Mouse (Mus musculus) left cerebral cortex, postnatal 36 days (tissue): Measurements from ENCODE around the gene Hist1h2bg. TPM values are rescaled to one million over a fixed set of nuclear protein-coding genes. Genes with fewer than 3 reads are reported as not detected.
"Not testable (repeated sequence)": the region's sequence is repeated elsewhere in the genome, so short reads cannot be mapped to it uniquely, and the experiment has no call there.

ENCODE experiments used
- DNase-seq, 2 experiments: peaks; one replicate each; pipeline ENCODE4 v3.0.0; 2021 to 2022; ENCODE audit warnings: low spot score in 2 of 2, mixed read lengths in 1 of 2
- intact Hi-C: fragments of 180-260 bp; cut with DNase I; formaldehyde crosslinking; loops from one replicate; pipeline ENCODE4 v1.15.1; 2025
- total RNA-seq, 2 experiments: library from RNA; stranded (reverse); gene quantifications; 2 replicates each; pipeline ENCODE4 v1.2.3; 2021

The Hist1h2bg gene
- total RNA-seq, 2 experiments from 2014 or later = 86.3 to 99.7 TPM

DNA sequence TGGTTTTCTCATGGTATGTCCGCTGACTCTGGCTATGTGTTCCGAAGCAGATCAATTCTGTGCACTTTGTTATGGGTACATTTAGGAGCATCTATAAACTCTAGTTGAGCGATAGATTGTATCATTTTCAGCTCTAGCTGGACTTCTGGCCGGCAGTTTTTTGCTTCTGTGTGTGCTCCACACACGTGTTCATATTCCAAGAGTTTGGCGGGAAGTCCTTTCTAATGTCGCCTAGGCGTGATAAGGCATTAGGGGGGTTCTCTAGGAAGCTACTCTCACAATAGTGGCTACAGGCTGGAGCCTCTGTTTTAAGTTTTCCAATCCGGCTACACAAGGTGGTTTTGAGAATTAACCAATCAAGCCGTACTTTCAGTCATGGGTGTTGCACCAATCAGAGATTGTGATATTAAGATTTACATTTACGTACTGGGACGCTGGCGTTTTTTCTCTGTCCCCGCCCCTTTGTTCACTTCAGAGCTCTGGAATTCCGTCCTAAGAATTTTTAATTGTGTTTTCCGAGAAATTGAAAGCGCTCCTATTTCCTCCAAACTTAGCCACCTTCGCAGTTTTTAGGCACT lies 15.3 kb upstream of the Hist1h2bg start:
- peak; percentile 69 to 70 for DNase-seq
- intact Hi-C loops = no loop called here

DNA sequence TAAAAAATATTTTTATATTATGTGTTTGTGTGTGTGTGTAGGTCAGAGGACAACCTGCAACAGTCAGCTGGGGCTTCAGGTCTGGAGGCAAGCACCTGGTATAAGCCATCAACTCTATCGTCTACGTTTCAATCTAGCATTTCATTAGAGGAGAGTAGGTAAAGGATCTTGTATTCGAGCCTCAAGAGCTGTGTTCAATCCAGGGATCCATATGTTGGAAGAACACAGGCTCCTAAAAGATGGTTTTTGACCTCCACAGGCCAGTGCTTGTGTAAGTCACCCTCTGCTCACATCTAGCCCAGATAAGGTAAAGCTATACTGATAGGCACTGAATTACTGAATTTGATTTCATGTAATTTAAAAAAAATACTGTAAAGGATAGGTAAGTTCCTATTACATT lies 14.3 kb upstream of the Hist1h2bg start:
- no peak for DNase-seq
- intact Hi-C loops = no loop called here

DNA sequence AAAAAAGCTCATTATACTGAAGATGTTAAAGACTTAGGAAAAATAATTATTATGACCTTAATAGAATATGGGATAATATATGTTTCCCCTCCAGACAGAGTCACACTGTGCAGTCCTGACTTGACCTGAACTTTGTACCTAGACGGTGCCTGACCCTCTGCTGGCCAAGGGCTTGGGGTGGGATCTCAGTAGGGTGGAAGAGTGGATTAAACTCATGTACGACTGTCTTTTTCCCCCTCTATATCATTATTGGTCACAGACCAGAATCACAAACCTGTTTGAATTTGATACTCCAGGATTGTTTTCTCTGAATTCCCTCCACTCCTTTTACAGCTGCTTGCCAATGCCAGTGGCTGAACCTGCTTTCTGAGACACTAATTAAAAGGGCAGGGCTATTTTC lies 10.5 kb upstream of the Hist1h2bg start:
- intact Hi-C loops, DNase-seq: not testable (repeated sequence)

DNA sequence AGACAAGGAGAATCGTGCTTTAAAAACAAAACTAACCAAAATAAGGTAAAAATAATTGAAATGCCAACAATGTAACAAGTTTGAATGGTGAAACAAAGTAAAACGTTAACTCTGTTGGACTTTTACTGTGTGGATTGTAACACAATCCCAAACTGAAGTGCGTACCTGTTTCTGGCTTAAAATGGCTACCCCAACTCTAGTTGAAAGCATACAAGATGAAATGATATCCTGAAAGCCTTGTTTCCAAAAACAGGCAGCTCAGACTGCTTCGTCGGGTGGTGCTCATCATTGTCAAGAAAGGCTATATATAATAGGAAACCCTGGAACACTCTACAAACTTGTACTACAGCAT lies 9.7 kb upstream of the Hist1h2bg start:
- intact Hi-C loops, DNase-seq: not testable (repeated sequence)

DNA sequence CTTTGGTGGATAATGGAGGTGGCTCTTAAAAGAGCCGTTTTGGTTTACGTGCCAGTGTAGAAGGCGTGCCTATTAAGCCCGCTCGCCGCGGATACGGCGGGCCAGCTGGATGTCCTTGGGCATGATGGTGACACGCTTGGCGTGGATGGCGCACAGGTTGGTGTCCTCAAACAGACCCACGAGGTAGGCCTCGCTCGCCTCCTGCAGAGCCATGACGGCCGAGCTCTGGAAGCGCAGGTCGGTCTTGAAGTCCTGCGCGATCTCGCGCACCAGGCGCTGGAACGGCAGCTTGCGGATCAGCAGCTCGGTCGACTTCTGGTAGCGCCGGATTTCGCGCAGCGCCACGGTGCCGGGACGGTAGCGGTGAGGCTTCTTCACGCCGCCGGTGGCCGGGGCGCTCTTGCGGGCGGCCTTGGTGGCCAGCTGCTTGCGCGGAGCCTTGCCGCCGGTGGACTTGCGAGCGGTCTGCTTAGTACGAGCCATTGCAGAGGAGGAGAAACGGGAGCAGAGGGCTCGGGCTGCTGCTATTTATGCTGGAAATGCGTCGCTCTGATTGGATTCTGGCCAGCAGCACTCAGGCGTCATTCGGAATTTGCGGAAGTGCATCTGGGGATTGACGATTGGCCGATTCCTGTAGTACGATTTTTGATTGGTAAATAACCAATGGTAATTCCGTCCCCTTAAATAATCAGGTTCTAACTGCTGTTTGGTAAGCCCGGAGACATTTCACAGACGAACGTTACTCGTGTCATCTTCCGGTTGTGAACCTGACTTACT lies 9.1 kb upstream of the Hist1h2bg start, which contains the start of gene Hist1h3e:
Gene Hist1h3e, minus strand, starts transcription at position 487 of the 777 bp plus-strand sequence.
- peak; percentile 94 to 95 for DNase-seq
- intact Hi-C loops = not testable (repeated sequence)

DNA sequence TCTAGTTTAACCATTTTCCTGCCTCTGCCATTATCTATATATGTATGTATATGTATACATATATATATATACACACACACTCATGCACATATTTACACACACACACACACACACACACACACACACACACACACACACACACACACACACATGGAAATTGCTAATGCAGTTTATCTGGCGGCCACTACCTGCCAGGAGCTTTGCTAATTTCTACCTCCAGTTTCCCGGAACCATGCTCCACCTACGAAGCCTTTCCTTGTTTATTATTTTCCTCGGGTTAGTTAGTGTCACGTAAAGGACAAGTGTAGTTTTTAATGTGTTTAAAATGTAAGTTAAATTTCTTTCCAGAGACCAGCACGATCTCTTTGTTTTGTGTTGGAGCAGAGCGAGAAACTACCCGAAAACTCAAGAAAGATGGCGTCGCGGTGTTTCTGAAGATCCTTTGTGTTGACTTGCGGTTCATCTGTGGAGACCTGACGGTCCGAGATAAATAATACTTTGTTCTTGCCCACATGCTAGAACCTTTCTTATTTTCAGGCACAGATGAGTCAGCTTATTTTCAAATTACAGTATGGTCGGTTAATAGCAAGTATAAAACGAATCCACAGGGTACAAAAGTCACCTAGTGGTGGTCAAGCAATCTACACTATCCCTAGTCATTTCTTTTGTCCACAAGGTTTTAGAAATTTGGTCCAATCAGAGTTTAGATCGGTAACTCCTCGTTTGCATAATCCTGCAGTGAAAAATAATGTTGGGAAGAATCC lies 8.3 kb upstream of the Hist1h2bg start:
- DNase-seq = peak in 1 of 2 experiments; percentile 43
- intact Hi-C loops = no loop called here

DNA sequence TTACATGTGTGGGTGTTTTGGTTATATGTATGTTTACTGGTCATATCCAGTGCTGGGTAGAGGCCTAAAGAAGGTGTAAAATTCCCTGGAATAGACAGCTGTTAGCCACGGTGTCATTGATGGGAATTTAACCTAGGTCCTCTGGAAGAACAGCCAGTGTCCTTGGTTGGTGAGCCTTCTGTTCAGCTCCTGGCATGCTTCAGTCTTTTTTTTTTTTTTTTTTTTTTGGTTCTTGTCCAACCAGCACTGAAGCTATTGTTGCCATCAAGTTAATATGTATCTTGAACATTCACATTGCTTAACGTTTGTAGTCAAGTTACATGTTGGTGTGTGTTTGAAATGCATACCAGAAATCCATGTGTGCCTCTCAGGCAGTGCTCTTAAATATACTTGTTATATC lies 6.7 kb upstream of the Hist1h2bg start:
- intact Hi-C loops = no loop called here
- DNase-seq = no peak

DNA sequence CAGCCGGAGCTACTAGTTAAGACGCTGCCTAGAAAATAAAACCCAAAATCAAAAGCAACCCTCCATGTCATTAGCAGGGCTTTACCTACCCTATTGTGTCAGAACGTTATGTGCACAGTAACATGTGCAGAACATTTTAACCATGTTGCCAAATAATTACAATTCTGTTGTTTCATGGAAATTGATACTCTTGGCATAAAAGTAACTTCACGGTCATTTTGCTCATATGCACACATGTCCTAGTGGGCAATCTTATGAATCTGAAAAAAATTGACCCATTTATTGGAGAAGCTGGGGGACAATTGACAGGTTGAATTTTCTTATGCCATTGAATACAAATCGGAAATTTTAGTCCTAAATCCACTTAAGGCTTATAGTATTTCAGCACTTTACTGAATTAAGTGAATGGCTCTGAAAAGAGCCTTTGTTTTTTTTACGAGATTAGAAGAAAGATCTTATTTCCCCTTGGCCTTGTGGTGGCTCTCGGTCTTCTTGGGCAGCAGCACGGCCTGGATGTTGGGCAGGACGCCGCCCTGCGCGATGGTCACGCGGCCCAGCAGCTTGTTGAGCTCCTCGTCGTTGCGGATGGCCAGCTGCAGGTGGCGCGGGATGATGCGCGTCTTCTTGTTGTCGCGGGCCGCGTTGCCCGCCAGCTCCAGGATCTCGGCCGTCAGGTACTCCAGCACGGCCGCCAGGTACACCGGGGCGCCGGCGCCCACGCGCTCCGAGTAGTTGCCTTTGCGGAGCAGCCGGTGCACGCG lies 755 bp upstream of the Hist1h2bg start:
- peak in 1 of 2 experiments; percentile 82 for DNase-seq
- intact Hi-C loops = not testable (repeated sequence)

DNA sequence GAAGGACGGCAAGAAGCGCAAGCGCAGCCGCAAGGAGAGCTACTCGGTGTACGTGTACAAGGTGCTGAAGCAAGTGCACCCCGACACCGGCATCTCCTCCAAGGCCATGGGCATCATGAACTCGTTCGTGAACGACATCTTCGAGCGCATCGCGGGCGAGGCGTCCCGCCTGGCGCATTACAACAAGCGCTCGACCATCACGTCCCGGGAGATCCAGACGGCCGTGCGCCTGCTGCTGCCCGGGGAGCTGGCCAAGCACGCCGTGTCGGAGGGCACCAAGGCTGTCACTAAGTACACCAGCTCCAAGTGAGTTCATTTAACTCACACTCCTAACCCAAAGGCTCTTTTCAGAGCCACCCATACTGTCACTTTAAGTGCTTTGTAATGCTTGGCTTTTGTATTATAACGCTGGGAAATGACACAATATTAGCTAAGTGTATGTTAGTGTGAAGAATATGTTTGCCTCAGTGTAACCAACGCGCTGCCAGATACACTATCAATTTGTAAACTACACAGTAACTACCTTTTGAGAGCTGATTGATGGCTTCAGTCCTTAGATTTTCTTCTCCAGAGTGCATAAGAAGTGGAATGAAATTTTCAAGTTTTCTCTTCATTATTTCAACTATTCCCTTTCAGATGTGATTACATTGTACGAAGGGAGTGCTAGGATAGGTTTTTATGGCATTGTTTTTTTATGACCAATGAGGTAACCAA lies 465 bp downstream of the Hist1h2bg start:
- intact Hi-C loops, DNase-seq: not testable (repeated sequence)

DNA sequence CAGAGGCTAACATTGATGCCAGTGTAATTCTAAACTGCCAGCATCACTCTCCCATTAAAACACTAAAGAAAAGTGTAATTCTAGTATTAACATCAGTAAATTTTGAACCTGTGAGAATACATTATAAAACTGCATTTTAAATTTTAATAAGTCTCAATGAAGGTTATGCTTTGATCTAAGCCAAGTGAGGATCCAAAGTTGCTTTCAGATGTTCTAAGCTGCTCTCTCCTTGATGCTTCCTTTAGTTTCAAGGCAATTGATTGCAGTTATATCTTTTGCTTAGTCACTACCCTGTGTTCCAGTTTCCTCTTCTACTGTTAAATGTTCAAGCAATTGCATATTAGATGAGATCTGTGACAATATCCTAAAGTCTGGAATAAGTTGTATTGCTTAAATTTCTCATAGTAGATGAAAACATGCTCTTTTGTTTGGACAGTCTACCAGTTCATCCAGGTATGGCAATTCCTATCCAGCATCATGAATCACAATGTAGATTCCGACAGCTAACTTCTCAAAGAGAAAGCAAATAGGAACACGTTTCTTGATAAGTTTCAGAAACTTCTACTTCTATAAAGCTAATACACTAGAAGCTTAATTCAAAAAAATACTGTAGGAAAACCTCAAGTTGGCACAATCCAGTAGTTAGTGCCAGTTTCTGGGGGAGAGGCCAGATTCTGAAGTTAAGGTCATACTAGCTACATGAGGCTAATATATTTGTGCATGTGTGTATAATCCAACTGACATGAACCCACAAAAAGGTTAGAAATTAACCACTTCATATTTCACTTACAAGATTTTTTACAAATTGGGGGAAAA lies 1.2 kb downstream of the Hist1h2bg start:
- DNase-seq = no peak
- intact Hi-C loops = no loop called here

DNA sequence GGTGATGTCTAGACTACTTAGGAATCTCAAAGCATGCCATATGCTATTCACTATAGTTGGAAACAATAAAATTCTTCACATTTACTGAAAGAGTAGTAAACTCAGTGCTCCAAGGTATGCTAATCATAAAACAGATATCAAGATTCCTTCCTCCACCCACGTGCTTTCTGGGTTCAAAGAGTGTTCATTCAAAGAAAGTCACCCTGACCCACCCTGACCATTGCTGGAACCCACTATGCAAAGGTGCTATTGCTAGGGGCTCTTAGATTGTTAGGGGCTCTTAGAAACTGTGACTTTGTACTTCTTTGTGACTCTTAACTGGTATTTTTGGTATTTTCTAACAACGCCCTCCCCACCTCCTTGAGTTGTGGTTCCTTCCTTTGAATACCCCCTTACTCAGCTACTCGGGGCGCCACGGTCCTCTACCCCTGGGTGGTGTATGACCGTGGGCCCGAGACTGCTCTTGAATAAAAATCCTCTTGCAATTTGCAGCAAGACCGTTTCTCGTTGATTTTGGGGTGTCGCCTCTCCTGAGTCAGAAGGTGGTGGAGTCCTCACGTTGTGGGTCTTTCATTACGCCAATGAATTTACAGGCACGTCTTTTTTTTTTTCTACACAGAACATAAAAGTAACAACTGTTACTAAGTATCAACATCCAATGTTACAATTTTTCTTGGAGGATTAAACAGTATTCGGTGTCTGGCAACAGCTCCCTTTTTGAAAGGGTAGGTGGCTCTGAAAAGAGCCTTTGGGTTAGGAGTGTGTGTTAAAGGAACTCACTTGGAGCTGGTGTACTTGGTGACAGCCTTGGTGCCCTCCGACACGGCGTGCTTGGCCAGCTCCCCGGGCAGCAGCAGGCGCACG lies 2.1 kb downstream of the Hist1h2bg start:
- not testable (repeated sequence) for DNase-seq

DNA sequence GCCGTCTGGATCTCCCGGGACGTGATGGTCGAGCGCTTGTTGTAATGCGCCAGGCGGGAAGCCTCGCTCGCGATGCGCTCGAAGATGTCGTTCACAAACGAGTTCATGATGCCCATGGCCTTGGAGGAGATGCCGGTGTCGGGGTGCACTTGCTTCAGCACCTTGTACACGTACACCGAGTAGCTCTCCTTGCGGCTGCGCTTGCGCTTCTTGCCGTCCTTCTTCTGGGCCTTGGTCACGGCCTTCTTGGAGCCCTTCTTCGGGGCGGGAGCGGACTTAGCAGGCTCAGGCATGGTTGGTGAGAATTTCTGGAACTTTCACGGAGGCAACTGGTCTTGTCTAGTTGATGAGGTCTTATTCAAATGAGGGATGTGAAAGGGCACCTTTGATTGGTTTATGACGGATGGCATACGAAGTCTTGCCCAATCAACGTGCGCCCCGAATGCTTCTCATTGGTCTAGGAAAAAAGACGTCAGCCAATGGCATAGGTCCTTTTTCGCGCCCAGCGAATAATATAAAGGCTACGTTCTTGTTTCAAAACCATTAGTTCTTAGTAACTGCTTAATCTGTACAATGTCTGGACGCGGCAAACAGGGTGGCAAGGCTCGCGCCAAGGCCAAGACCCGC lies 2.8 kb downstream of the Hist1h2bg start, which contains the start of the genes Hist1h2bf and Hist1h2ad:
Gene Hist1h2bf, minus strand, starts transcription at position 299 of the 627 bp plus-strand sequence.
Gene Hist1h2ad, plus strand, starts transcription at position 484 of the 627 bp plus-strand sequence.
- intact Hi-C loops = not testable (repeated sequence)
- DNase-seq = peak; percentile 90 to 92

More for the DNA sequence above, 2.1 kb downstream of the Hist1h2bg start:
- intact Hi-C loops = not testable (repeated sequence)

DNA sequence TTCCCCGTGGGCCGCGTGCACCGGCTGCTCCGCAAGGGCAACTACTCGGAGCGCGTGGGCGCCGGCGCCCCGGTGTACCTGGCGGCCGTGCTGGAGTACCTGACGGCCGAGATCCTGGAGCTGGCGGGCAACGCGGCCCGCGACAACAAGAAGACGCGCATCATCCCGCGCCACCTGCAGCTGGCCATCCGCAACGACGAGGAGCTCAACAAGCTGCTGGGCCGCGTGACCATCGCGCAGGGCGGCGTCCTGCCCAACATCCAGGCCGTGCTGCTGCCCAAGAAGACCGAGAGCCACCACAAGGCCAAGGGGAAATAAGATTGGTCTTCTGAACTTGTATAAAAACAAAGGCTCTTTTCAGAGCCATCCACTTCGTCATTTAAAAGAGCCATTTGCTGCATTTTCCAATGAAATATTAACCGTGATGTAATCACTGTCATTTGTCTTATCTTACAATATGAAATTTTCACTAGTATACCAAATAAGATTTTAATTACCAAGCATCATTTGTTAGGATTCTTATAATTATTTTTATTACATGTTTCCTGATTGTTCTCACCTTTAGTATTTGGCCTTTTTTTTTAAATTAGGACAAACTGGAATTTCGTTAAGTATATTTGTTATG lies 3.5 kb downstream of the Hist1h2bg start:
- intact Hi-C loops, DNase-seq: not testable (repeated sequence)

DNA sequence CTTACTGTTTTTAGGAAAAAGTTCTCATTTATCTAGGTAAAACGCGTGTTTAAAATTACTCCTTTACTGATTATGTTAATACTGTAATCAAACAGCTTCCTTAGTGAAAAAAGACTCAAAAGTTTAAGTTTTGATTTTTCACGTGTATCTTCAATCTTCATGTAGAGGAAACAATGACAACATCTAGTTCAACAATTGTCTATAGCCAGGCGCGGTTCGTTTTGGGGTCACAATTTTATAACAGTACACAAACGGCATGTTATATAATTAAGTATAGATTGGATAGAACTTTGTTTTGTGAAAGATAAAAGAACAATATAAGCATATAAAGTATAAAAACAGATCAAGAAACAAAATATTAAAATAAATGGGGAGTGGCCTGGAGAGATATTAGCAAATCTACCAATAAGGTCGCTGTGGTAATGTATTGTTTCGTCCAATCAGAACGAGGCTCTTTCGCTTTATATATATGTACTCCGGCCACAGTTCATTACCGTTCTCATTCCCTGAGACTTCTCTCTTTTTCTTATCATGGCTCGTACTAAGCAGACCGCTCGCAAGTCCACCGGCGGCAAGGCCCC lies 4.2 kb downstream of the Hist1h2bg start, which contains the start of gene Hist1h3d:
Gene Hist1h3d, plus strand, starts transcription at position 493 of the 581 bp plus-strand sequence.
- DNase-seq = peak; percentile 49 to 73
- intact Hi-C loops = no loop called here

DNA sequence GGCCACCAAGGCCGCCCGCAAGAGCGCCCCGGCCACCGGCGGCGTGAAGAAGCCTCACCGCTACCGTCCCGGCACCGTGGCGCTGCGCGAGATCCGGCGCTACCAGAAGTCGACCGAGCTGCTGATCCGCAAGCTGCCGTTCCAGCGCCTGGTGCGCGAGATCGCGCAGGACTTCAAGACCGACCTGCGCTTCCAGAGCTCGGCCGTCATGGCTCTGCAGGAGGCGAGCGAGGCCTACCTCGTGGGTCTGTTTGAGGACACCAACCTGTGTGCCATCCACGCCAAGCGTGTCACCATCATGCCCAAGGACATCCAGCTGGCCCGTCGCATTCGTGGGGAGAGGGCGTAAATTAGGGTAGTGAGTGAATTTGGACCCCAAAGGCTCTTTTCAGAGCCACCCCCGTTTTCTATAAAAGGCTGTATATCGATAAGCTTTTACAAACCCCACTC lies 4.7 kb downstream of the Hist1h2bg start:
- peak; percentile 24 to 38 for DNase-seq
- intact Hi-C loops = not testable (repeated sequence)
